Mouse (Mus musculus) forebrain, embryonic 12.5 days (tissue): Measurements from ENCODE around the gene Capn5. TPM values are rescaled to one million over a fixed set of nuclear protein-coding genes. Genes with fewer than 3 reads are reported as not detected.

Experiments used
- ATAC-seq: fragments of 200-750 bp; cut with Nextera tagmentation; 2 replicates; pipeline ENCODE4 v1.8.0; 2017; ENCODE audit warnings: moderate TSS enrichment; ENCODE audit not compliant: low FRiP score
- H3K27ac ChIP-seq: fragments of 300-500 bp; sonication (generic); 2 replicates; pipeline ENCODE4 v1.5.1; 2016; ENCODE audit warnings: mild to moderate bottlenecking
- H3K27me3 ChIP-seq: fragments of 300-500 bp; sonication (generic); 2 replicates; pipeline ENCODE4 v1.6.1; 2016; ENCODE audit warnings: mild to moderate bottlenecking
- H3K36me3 ChIP-seq: fragments of 300-500 bp; sonication (generic); replicated peaks from 2 replicates; pipeline ENCODE4 v1.6.1; 2016; ENCODE audit warnings: mild to moderate bottlenecking
- H3K4me1 ChIP-seq: fragments of 300-500 bp; sonication (generic); 2 replicates; pipeline ENCODE4 v1.6.1; 2016
- H3K4me2 ChIP-seq: fragments of 300-500 bp; sonication (generic); 2 replicates; pipeline ENCODE4 v1.6.1; 2016; ENCODE audit warnings: mild to moderate bottlenecking, moderate library complexity
- H3K4me3 ChIP-seq: fragments of 300-500 bp; sonication (generic); replicated peaks from 2 replicates; pipeline ENCODE4 v1.5.1; 2016; ENCODE audit warnings: mild to moderate bottlenecking
- H3K9ac ChIP-seq: fragments of 300-500 bp; sonication (generic); 2 replicates; pipeline ENCODE4 v1.6.1; 2016; ENCODE audit warnings: mild to moderate bottlenecking
- H3K9me3 ChIP-seq: fragments of 300-500 bp; sonication (generic); 2 replicates; pipeline ENCODE4 v1.6.1; 2016
- WGBS: fragments of 180-500 bp; shearing (Covaris S2); methylation state at CpG from one replicate; pipeline ENCODE4 v1.1.7; 2016; 5-methylcytosine and 5-hydroxymethylcytosine counted together
- polyA plus RNA-seq: library from polyadenylated mRNA; unstranded; fragments of >200 nt; fragmentation: Nextera tagmentation; extraction: Ambion mirVana; gene quantifications from 2 replicates; pipeline ENCODE4 v1.2.1, GENCODE M21; 2016

Capn5 gene
- polyA plus RNA-seq, 1 experiment from 2014 or later: 8.3 TPM

DNA sequence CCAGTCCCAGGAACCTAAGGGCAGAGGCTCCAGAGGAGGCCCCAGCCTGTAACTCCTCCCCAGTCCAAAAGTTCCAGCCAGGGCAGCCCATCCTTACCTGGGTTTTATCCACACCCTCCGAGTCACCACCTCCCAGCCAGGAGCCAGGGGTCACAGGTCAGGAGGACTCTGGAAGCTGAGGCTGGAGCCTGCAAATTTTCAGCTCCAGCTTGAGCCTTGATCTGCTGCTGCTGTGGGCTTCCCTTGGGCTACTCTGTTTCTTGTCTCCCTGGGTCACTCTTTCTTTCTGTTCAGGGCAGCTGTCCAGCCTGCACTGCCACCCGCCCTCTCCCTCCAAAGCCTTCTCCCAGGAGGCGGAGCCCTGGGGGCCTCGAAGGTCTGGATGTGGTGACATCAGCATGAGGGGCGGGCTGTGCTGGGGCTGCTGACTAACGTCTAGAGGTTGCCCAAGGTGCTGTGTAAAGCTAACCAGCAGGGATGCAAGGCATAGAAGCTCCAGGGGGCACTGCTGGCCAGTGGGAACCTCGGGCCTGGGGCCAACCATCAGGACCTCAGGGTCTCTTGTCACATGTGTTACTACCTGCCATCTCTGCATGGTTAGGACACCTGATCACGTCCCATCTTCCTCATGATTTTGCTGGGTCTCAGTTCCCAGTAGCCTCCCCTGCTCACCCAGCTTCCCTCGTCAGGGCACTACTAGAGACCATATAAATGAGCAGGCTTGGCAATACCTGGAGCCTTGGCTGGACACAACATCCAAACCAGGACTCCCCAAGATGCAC lies 58.7 kb downstream of the Capn5 start, which contains the start of gene Myo7a:
Myo7a (minus strand) TSS at position 346 of the 782 bp plus-strand sequence.
- Histone ChIP-seq H3K4me3 (peak within 1 kb of the TSS; percentile 26), H3K9me3 (no peaks in the 10 kb centered on the region), H3K36me3 (no peaks in the 10 kb centered on the region), H3K4me1 (0 out of 2 replicates have a peak, but pooled peaks cover 10% of the 10 kb centered on the region), H3K9ac (peak within 1 kb of the TSS; percentile 38; the same call in 1 of the 2 replicates), H3K27me3 (peaks cover 13% of the 10 kb centered on the region; the same call in 1 of the 2 replicates), H3K27ac (no peak within 1 kb of the TSS), H3K4me2 (peak within 1 kb of the TSS; percentile 53)
- peak; percentile 24; the same call in 1 of the 2 replicates for ATAC-seq
- WGBS: 34% methylated on average over 9 of the region's 9 CpGs

DNA sequence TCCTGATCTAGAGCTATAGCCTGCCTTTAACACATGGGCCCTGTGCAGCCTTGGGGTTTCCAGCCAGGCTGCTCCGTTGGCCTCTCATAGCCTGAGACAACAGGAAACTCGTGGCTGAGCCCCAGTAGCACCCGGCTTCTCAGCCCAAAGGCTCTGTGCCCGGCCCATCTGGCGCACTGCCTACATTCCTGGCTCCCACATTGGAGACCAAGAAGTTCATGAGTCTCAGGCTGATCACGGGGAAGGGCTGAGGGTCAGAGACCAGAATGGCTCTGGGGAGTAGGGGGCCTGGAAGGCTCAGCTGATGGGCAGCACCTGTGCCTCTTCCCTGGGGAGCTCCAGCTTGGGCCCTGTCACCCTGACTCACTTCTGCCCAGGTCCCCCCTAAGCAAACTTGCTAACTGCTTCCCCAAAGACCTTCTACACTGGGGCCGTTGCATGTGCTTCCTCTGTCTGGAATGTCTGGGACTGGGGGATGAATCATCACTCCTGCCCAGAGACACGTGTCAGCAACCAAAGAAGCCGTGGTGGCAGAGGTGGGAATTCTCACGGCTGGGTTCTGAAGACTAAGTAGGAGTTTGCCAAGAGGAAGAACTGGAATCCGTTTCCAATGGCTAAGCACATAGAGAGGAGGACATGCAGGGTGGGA lies 60.9 kb downstream of the Capn5 start:
- Histone ChIP-seq H3K27ac (no peak overlapping the region), H3K27me3 (peaks cover 19% of the 10 kb centered on the region), H3K36me3 (no peaks in the 10 kb centered on the region), H3K4me1 (0 out of 2 replicates have a peak, but pooled peaks cover 10% of the 10 kb centered on the region), H3K4me2 (no peak overlapping the region), H3K4me3 (no peak overlapping the region), H3K9ac (0 out of 2 replicates have a peak overlapping the region, but pooled peaks have one; percentile 2), H3K9me3 (no peaks in the 10 kb centered on the region)
- 76% methylated on average over 11 of the region's 11 CpGs for WGBS
- ATAC-seq: no peak

DNA sequence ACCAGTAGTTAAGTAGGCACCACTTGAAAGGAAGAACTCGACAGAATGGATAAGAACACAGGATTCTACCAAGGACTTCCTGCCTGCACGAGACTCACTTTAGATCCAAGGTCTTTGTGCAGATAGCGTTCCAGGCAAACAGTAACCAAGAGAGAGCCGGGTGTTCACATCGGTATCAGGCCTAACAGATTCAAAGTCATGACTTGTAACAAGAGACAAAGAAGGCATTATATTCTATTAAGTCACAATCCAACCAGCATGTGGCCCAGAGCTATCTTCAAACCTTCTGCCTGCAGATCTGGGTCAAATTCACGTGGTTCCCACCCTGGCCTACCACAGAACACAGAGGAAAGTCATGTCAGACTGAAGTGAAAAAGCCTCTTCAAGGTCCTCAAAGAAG lies 63.4 kb downstream of the Capn5 start:
- no peaks in the 10 kb centered on the region for H3K36me3 ChIP-seq
- WGBS: 82% methylated on average over 6 of the region's 6 CpGs
- H3K4me1 ChIP-seq: peaks cover 12% of the 10 kb centered on the region
- no peak overlapping the region for H3K27ac ChIP-seq
- no peaks in the 10 kb centered on the region for H3K9me3 ChIP-seq
- H3K27me3 ChIP-seq: peaks cover 34% of the 10 kb centered on the region
- H3K4me3 ChIP-seq: no peak overlapping the region
- H3K9ac ChIP-seq: no peak overlapping the region
- no peak for ATAC-seq
- H3K4me2 ChIP-seq: no peak overlapping the region

DNA sequence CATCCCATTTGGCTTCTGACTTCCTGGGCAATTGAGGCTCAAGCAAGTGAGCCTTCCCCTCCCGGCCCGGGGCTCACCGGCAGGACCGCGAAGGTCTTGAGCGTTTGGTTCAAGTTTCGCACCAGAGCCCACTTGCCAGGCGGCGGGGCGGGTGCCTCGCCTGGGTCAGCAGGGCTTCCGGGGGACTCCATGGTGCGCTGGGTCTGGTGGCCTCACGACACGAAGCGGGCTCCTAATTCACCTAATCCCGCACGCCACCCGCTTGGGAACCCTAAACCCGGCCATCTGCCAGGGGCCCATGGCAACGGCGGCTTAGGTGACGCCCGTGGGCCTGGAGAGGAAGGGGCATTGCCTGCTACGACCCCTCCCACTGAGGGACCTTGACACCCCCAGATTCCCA lies 66.8 kb downstream of the Capn5 start:
- Histone ChIP-seq H3K27ac (no peak overlapping the region), H3K4me3 (peak overlapping the region; percentile 19), H3K4me2 (peak overlapping the region; percentile 48), H3K4me1 (peaks cover 6% of the 10 kb centered on the region), H3K27me3 (peaks cover 34% of the 10 kb centered on the region), H3K36me3 (no peaks in the 10 kb centered on the region), H3K9me3 (no peaks in the 10 kb centered on the region), H3K9ac (no peak overlapping the region)
- WGBS: 10% methylated on average over 25 of the region's 25 CpGs
- ATAC-seq: no peak

DNA sequence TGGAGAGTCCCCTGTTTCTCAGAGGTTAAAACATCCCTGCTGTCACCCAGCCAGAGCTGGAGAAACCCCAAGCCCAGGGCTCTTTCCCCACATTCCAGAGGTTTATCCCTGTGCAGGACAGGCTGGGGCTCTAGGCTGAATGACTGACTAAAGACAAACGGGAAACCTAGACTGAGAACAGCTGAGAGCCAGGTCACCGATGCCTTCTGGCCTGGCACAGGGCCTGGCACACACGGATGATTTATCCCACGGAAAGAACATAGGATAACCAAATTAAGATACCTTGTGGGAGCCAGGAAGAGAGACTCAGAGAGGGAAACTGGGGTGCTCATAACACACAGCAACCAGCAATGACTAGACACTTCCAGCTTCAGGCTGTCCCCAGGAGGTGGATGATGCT lies 68.3 kb downstream of the Capn5 start:
- Histone ChIP-seq H3K4me1 (peaks cover 6% of the 10 kb centered on the region), H3K9ac (no peak overlapping the region), H3K27me3 (peaks cover 34% of the 10 kb centered on the region), H3K36me3 (no peaks in the 10 kb centered on the region), H3K4me2 (no peak overlapping the region), H3K9me3 (no peaks in the 10 kb centered on the region), H3K4me3 (no peak overlapping the region), H3K27ac (no peak overlapping the region)
- no peak for ATAC-seq
- 81% methylated on average over 4 of the region's 4 CpGs for WGBS

DNA sequence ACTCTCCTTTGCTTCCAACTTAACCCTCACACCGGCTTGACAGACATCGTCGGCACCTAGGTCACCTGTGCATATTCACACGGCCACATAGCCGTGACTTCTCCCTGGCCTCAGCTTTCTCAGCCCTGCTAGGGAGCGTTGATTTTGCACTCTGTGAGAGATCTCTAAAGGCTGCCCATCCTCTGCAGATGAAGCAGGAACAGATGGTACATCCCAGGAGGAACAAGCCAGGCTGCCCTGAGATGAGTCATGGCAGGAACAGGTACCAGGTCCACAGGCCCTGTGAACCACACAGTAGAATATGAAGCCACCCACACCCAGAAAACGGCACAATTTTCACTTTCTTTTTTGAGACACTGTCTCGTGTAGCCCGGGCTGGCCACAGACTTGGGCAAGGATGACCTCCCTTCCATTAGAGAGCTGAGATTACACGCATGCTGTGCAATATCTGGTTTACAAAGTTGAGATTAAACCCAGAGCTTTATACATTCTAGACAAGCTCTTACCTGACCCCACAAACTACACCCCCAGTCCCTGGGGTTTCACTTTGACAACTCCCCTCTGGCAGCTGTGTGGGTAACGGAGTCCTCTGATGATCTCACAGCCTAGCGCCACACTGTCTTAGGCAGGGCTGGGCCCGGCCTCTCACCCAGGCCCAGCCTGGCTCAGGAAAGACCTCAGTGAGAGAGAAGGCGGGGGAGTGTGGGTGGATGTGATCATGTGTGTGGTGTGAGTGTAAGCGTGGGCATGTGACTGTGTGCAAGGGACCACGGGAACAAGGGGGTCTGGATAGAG lies 69.2 kb downstream of the Capn5 start:
- WGBS: 83% methylated on average over 16 of the region's 16 CpGs
- H3K36me3 ChIP-seq: no peaks in the 10 kb centered on the region
- no peak overlapping the region for H3K4me3 ChIP-seq
- H3K27me3 ChIP-seq: peaks cover 34% of the 10 kb centered on the region
- no peak overlapping the region for H3K4me2 ChIP-seq
- H3K9ac ChIP-seq: 0 out of 2 replicates have a peak overlapping the region, but pooled peaks have one; percentile 4
- H3K4me1 ChIP-seq: peaks cover 6% of the 10 kb centered on the region
- ATAC-seq: 0 out of 2 replicates have a peak, but pooled peaks have one; percentile 41
- H3K27ac ChIP-seq: no peak overlapping the region
- no peaks in the 10 kb centered on the region for H3K9me3 ChIP-seq

DNA sequence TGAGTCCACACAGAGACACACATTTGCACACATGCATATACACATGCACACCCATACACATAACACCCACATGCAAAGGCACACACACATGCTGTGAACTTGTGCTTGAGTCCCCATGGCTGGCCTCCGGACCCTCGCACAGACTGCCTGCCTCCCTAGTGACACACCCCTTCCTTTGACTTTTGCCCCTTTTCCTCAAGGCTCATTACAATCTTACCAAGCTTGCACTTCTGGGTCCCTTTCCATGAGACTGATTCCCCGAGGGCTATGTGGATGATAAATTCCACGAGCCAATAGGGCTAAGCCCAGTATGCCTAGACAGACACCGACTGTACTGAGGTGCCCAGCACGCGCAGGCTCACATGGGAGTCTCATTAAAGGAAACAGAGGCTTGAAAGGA lies 71.8 kb downstream of the Capn5 start:
- H3K27me3 ChIP-seq: peaks cover 15% of the 10 kb centered on the region

DNA sequence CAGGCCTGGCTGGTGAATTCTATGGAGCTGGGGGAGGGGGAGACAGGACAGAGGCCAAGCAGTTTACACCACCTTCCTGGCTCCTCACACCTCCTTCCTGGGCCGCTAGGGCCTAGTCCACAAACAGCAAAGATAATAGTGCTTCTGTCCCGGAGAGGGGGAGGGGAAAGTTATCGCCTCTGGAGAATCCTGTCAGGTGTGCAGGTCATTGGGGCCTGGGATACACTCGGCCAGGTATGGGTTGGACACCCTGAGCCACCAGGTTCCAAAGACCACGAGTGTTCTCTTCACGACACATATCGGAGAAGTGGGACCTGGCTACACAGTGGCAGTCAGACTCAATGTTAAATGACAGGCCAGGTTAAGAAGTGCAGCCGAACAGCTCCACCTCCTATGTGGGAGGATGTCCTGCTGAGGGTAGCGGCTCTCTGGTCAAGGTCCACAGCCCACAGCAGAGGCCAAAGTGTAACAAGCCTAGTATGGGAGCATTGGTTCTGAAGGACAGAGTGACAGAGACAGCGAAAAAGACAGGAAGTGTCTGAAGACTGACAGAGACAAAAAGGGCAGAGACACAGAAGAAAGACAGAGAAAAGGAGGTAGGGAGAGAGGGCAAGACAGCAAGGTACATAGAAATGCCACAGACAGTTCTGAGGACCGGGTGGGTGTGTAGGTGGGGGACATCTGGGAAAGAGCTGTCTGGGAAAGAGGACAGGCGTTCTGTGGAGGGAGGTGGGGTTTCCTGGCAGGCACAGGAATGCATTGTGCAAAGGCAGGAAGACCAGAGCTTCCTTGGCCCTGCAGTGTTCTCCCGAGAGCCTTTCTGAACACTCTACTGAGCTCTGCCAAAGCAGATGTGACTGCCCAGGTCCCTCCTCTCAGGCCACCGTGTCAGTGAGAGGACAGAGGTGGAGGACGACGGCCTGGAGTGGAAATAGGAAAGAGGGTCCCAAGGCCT lies 73.3 kb downstream of the Capn5 start:
- Histone ChIP-seq H3K9me3 (no peaks in the 10 kb centered on the region), H3K9ac (no peak overlapping the region), H3K27me3 (0 out of 2 replicates have a peak, but pooled peaks cover under 1% of the 10 kb centered on the region), H3K4me2 (no peak overlapping the region), H3K4me1 (peaks cover 9% of the 10 kb centered on the region), H3K27ac (no peak overlapping the region), H3K36me3 (no peaks in the 10 kb centered on the region), H3K4me3 (no peak overlapping the region)
- 70% methylated on average over 16 of the region's 16 CpGs for WGBS
- ATAC-seq: no peak

More for the DNA sequence above, 71.8 kb downstream of the Capn5 start:
- Histone ChIP-seq H3K9ac (no peak overlapping the region), H3K4me2 (no peak overlapping the region), H3K4me1 (peaks cover 12% of the 10 kb centered on the region), H3K4me3 (no peak overlapping the region), H3K27ac (no peak overlapping the region), H3K9me3 (no peaks in the 10 kb centered on the region), H3K36me3 (no peaks in the 10 kb centered on the region)
- WGBS: 90% methylated on average over 7 of the region's 7 CpGs
- ATAC-seq: no peak

DNA sequence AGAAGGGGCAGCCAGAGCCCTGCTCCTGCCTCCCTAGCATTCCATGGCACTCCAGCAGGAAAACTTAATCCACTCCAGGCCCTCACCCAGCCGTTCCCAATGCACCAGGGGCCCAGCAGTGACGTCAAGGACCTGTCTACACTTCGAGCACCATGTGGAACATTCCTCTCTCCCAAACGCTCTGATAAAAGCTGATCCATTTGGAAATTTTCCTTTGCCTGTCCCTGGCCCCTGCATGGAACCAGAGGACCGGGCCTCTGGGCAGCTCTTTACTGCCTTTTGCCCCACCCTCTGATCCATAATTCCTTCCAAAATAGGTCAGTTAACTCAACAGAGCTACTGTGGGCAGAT lies 74.2 kb downstream of the Capn5 start:
- Histone ChIP-seq H3K9me3 (no peaks in the 10 kb centered on the region), H3K27ac (no peak overlapping the region), H3K4me3 (no peak overlapping the region), H3K9ac (no peak overlapping the region), H3K36me3 (no peaks in the 10 kb centered on the region), H3K4me1 (peaks cover 9% of the 10 kb centered on the region), H3K27me3 (no peaks in the 10 kb centered on the region), H3K4me2 (no peak overlapping the region)
- 82% methylated on average over 5 of the region's 5 CpGs for WGBS
- ATAC-seq: no peak; the same call in 1 of the 2 replicates

DNA sequence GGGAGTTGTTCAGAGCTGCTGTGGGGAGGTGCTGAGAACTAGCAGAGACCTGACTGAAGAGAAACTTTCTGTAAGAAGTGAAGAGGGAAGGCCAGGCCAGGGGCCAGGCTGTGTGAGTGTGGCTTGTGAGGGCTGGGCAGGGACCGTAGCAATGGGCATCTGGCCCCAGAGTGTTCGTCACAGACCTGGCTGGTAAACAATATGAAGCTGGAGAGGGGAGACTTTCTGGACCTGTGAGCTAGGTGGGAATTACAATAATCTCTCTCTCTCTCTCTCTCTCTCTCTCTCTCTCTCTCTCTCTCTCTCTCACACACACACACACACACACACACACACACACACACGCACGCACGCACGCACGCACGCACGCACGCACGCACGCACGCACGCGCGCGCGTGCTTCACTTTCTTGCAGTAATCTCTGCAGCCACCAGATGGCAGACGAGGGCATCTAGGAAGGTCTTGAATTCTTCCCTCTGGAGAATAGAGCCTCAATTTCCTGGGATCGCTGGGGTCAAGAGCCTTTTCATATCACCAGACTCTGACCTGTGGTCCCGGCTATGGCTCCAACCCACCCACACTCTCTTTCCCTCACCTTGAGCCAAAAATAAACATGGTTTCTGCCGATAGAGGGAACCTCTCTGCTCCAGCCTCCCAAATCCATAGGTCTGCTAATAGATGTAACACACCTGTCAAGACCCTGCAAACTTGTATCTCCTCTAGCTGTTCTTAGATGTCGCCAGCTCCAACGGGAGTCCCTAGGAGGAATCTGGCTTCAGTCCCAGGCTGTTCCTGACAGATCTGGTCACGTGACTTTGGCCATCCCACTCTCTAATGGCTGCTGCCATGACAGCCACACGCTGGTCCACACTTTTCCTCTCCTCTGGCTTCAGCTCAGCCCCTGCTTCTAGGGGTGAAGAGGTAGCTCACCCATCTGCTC lies 74.8 kb downstream of the Capn5 start:
- H3K9me3 ChIP-seq: no peaks in the 10 kb centered on the region
- no peak overlapping the region for H3K27ac ChIP-seq
- H3K4me3 ChIP-seq: peak overlapping the region; percentile 30
- ATAC-seq: peak; percentile 81
- peaks cover 9% of the 10 kb centered on the region for H3K4me1 ChIP-seq
- no peaks in the 10 kb centered on the region for H3K36me3 ChIP-seq
- peak overlapping the region; percentile 51; the same call in 1 of the 2 replicates for H3K9ac ChIP-seq
- H3K27me3 ChIP-seq: no peaks in the 10 kb centered on the region
- 18% methylated on average over 22 of the region's 26 CpGs for WGBS
- peak overlapping the region; percentile 51 for H3K4me2 ChIP-seq
